Mouse (Mus musculus) ES-Bruce4 (cell line): ENCODE data around the gene Igf2r. TPM values are rescaled to one million over a fixed set of nuclear protein-coding genes. Genes with fewer than 3 reads are reported as not detected.

Experiments
- H3K27ac ChIP-seq: 2 replicates; pipeline ENCODE4 v1.5.1; 2012; ENCODE audit warnings: low read length, inconsistent platforms; ENCODE audit not compliant: insufficient read depth
- H3K27me3 ChIP-seq: 2 replicates; pipeline ENCODE4 v1.6.1; 2012; ENCODE audit warnings: mild to moderate bottlenecking, low read length, inconsistent platforms; ENCODE audit not compliant: control insufficient read depth, poor library complexity, insufficient read depth, severe bottlenecking
- H3K36me3 ChIP-seq: 2 replicates; pipeline ENCODE4 v1.6.1; 2012; ENCODE audit warnings: inconsistent platforms, mild to moderate bottlenecking, low read length, moderate library complexity; ENCODE audit not compliant: control insufficient read depth, poor library complexity, insufficient read depth, severe bottlenecking
- H3K4me1 ChIP-seq: one replicate; pipeline ENCODE4 v1.8.1; 2011; ENCODE audit warnings: low read length; ENCODE audit not compliant: control insufficient read depth, insufficient read depth
- H3K4me3 ChIP-seq: 2 replicates; pipeline ENCODE4 v1.5.1; 2011; ENCODE audit warnings: low read depth, mild to moderate bottlenecking, low read length
- H3K9ac ChIP-seq: 2 replicates; pipeline ENCODE4 v1.6.1; 2012; ENCODE audit warnings: low read depth, mild to moderate bottlenecking, inconsistent platforms; ENCODE audit not compliant: poor library complexity, severe bottlenecking
- H3K9me3 ChIP-seq: replicated peaks from 2 replicates; pipeline ENCODE4 v1.6.1; 2012; ENCODE audit warnings: mild to moderate bottlenecking, low read length, inconsistent platforms; ENCODE audit not compliant: control insufficient read depth, poor library complexity, insufficient read depth, severe bottlenecking
- CTCF ChIP-seq: IDR thresholded peaks from one replicate; pipeline ENCODE4 v1.8.1; 2011; ENCODE audit warnings: low read depth, low read length
- EP300 ChIP-seq: IDR thresholded peaks from 2 replicates; pipeline ENCODE4 v1.6.1; 2011; ENCODE audit warnings: low read depth, low read length; ENCODE audit not compliant: insufficient read depth
- POLR2A ChIP-seq: IDR thresholded peaks from one replicate; pipeline ENCODE4 v1.8.1; 2011; ENCODE audit warnings: low read length; ENCODE audit not compliant: insufficient read depth
- polyA plus RNA-seq: library from polyadenylated mRNA; stranded (reverse); fragments of >200 nt; gene quantifications from 2 replicates; pipeline ENCODE4 v1.2.4, GENCODE M21; 2011; ENCODE audit warnings: low read depth; ENCODE audit not compliant: missing spikeins, insufficient read depth, insufficient read length

The Igf2r gene
- polyA plus RNA-seq, 1 experiment, result 61.4 TPM

GRCm38 (mm10) chr17:12645461-12645860, 124.0 kb downstream of the Igf2r start:
- no peak for TF ChIP-seq EP300
- no peak for TF ChIP-seq CTCF
- no peak for TF ChIP-seq POLR2A
- Histone ChIP-seq H3K36me3 (no peaks in the 10 kb centered on the region), H3K4me1 (no peaks in the 10 kb centered on the region), H3K27me3 (no peaks in the 10 kb centered on the region; the same call in 1 of the 2 replicates), H3K27ac (no peak overlapping the region), H3K4me3 (no peak overlapping the region), H3K9me3 (no peaks in the 10 kb centered on the region), H3K9ac (no peak overlapping the region)

GRCm38 (mm10) chr17:12641087-12641486, 128.4 kb downstream of the Igf2r start:
- Histone ChIP-seq H3K36me3 (no peaks in the 10 kb centered on the region), H3K27ac (no peak overlapping the region), H3K4me3 (no peak overlapping the region), H3K27me3 (no peaks in the 10 kb centered on the region), H3K9ac (no peak overlapping the region), H3K9me3 (no peaks in the 10 kb centered on the region; the same call in 1 of the 2 replicates), H3K4me1 (no peaks in the 10 kb centered on the region)
- TF ChIP-seq POLR2A, result no peak
- TF ChIP-seq CTCF, result no peak
- TF ChIP-seq EP300, result no peak

- Histone ChIP-seq H3K9me3 (no peaks in the 10 kb centered on the region; the same call in 1 of the 2 replicates), H3K4me3 (no peak overlapping the region), H3K36me3 (no peaks in the 10 kb centered on the region), H3K4me1 (no peaks in the 10 kb centered on the region), H3K9ac (no peak overlapping the region), H3K27me3 (no peaks in the 10 kb centered on the region), H3K27ac (no peak overlapping the region)
- TF ChIP-seq CTCF (peak; percentile 34), EP300 (no peak), POLR2A (no peak)
Measured at GRCm38 (mm10) chr17:12639585-12639984, 129.9 kb downstream of the Igf2r start.

GRCm38 (mm10) chr17:12634814-12635213, 134.7 kb downstream of the Igf2r start:
- no peaks in the 10 kb centered on the region for H3K4me1 ChIP-seq
- no peaks in the 10 kb centered on the region; the same call in 1 of the 2 replicates for H3K9me3 ChIP-seq
- no peaks in the 10 kb centered on the region for H3K36me3 ChIP-seq
- TF ChIP-seq EP300, result no peak
- TF ChIP-seq POLR2A, result no peak
- TF ChIP-seq CTCF, result no peak
- H3K27ac ChIP-seq, result no peak overlapping the region
- H3K9ac ChIP-seq, result no peak overlapping the region
- H3K27me3 ChIP-seq, result no peaks in the 10 kb centered on the region
- H3K4me3 ChIP-seq, result no peak overlapping the region

Other genes with a start within 250 kb of the Igf2r start
- not detected in 2 replicates for gene Slc22a2, start 185.5 kb downstream of the Igf2r start, polyA plus RNA-seq
- gene Slc22a1, start 93.8 kb downstream of the Igf2r start, polyA plus RNA-seq, result not detected in 2 replicates
- 0.25 and 0.44 TPM in 2 replicates for gene Mas1, start 98.5 kb upstream of the Igf2r start, polyA plus RNA-seq
- gene Mrgprh, start 106.4 kb upstream of the Igf2r start, polyA plus RNA-seq, result not detected in 2 replicates
- gene Pnldc1, start 140.6 kb upstream of the Igf2r start, polyA plus RNA-seq, result 31.8 and 33.5 TPM in 2 replicates
- gene Tcp1, start 146.0 kb upstream of the Igf2r start, polyA plus RNA-seq, result 618 and 673 TPM in 2 replicates
- 63.7 and 71.6 TPM in 2 replicates for gene Mrpl18, start 146.7 kb upstream of the Igf2r start, polyA plus RNA-seq
- gene Acat3, start 170.9 kb upstream of the Igf2r start, polyA plus RNA-seq, result 0.90 TPM in 1 of 2 replicates, not detected in the other
- 104 and 106 TPM in 2 replicates for gene Acat2, start 191.1 kb upstream of the Igf2r start, polyA plus RNA-seq
- gene Wtap, start 224.5 kb upstream of the Igf2r start, polyA plus RNA-seq, result 122 and 132 TPM in 2 replicates
- gene Sod2, start 237.2 kb upstream of the Igf2r start, polyA plus RNA-seq, result 97.3 and 98.5 TPM in 2 replicates